Mouse (Mus musculus): ENCODE measurements around the gene Aff1.

Gene Aff1

DNA sequence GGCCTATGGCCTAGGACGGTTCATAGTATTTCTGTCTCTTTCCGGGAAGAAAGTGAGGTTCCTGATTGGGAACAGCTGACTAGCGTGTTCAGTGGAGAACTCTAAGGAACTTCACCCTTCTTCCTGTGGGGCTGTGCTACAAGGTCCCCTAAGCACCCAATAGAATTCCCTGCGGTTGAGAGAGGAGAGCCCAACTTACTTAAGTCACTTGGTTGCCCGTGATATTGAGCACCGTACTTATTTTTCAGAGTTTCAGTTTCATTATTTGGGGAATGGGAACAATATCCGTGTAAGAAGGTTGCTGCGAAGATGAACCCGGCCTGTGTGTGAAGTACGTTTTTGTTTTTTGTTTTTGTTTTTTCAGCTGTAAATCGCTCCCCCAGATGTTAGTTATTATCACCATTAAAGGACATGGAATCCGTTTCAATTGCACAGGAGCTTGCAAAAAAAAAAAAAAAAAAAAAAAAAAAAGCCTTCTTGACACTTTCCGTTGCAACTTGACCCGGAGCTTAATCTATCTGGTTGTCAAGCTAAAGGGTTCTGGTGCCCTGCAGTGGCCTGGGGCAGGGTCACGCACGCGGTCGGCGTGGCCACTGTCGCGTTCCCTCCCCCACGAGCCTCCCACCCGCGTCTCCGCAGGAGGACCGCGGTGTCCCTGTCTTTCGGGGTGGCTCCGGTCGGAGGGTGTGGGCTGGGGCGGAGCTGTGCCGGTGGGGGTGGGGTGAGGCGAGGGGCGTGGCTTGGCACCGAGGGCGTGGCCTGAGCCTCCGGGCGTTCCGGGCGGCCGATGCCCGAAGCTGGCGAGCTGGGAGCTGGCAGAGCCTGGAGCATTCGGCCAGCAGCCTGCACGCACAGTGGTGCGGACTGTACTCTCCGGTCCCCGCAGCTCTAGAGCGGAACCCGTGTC is at the start of gene Aff1:
Aff1 (plus strand) TSS at position 751 of the 907 bp plus-strand sequence.
- DNase-seq (ENCODE audit: low read depth) = peak; percentile 94

DNA sequence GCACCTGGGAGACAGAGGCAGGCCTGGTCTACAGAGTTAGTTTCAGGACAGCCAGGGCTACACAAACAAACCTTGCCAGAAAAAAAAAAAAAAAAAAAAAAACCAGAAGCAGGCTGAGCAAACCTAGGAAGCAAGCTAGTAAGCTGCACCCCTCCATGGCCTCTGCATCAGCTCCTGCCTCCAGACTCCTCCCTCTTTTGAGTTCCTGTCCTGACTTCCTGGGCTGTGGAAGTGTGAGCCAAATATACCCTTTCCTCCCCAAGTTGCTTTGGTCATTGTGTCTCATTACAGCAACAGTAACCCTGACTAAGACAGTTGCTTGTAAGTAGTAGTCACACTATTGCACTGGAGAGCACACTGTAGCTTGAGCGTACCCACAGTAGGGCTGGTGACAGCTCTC is 48.0 kb upstream of the Aff1 start:
- peak; percentile 35 for DNase-seq (ENCODE audit: low read depth)

DNA sequence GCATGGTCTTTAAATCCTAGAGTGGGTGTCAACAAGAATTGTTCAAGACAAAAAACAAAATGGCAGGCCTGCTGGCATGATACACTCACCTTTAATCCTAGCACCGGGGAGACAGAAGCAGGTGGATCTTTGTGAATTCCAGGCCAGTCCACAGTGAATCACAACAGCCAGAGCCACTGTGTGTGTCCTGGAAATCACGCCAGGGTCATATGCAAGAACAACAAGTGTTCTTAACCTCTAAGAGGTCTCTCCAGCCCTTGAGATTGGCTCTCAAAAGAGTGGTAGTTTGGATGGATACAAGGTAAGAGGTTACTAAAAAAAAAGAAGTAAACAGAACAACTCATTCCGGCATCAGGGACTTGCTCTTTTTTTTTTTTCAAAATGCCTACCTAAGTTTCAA is 44.9 kb upstream of the Aff1 start:
- DNase-seq (ENCODE audit: low read depth) = no peak

DNA sequence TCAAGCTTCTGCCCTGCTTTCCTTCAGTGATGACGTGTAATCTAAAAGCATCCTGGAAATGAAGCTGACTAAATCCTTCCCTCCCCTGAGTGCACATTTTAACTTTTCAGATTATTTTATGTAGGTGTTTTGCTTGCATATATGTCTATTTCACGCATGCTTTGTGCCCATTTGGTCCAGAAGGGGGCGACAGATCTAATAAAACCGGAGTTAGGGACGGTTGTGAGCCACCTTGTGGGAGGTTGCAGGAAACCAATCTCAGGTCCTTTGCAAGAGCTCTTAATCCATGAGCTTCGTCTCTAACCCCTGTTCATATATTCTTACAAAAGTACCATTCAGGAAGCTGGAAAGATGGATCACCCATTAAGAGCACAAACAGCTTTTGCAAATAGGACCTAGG is 37.9 kb upstream of the Aff1 start:
- DNase-seq (ENCODE audit: low read depth) = peak; percentile 72

DNA sequence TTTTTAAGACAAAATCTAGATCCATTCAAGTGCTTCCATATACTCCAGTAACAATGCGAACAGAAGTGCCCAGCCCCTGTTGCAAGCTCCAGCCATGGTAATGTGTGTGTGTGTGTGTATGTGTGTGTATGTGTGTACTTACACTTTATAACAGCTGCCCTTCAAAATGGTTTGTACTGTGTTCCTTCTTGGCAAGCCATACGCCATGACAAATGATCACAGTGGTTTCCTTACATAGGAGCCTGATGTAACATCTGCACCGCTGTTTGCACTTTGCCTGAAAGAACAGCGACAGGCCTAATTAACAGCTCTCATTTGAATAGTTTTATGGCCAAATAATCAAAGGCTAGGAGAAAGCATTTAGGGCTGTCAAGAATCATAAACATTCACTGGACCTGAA is 37.4 kb upstream of the Aff1 start:
- DNase-seq (ENCODE audit: low read depth) = no peak

DNA sequence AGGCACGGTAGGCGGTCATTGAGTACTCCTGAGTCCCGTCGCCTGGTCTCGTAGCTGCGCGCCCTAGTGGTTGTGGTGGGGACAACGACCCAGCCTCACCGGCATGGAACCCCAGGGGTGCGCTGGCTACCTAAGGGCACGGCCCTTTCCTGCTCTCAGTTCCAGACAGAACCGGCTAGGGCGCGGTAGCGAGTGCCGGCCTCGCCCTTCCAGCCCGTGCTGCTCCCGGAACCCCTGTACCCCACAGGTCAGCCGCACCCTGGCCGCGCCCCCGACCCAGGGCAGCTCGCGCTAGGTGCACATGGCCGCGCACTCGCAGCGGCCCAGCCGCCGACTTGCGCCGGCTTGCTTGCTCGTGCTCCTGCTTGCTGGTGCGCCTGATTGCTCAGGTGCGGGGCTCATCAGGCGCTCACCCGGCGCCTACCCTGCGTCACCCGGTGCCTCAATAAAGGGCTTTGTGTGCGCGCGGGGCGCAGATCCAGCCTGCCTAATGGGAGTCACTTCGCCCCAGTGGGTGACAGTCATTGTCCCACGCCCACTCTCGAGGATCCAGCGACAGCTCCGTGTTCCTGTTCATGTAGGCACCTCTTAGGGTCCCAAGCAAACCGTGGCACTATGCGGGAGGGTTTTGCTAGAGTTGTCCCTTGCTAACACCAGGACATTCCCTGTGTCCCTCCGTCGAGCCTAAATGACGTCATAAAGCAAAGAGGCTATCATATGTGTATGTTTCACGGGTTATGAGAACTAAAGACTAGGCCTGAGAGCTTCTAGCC is 36.6 kb upstream of the Aff1 start, which contains the start of gene 1700016H13Rik:
1700016H13Rik (minus strand) TSS at position 665 of the 773 bp plus-strand sequence.
- no peak for DNase-seq (ENCODE audit: low read depth)

DNA sequence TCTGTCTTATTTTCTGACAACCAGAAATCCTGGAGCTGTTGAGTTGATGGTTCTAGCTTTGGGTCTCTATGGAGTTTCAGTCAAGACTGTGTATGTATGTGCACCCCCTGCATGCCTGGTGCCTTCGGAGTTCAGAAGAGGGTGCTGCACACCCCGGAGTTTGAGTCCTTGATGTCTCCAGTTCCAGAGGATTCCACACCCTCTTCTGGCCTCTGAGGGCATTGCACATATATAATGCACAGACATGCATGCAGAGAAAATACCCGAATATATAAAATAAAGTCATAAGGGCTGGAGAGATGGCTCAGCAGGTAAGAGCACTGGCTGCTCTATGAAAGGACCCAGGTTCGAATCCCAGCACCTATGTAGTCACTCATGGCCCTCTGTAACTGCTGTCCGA is 33.3 kb upstream of the Aff1 start:
- peak; percentile 64 for DNase-seq (ENCODE audit: low read depth)

DNA sequence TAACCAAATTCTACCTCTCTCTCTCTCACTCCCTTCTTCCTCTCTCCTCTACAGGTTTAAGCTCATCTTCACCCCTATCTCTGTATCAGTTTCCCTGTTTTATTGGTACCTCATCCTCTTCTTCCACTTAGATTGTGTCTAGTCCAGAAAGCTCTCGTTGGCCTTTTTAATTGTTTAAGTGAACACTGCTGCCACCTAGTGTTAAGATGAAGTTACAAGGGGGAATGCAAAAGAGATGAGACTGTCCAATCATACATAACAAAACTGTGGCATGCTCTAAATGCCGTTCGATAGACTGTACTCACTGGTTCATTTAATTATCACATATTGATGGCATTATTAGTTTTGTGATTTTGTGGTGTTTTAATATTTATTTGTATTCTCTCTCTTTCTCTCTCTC is 32.6 kb upstream of the Aff1 start:
- DNase-seq (ENCODE audit: low read depth) = peak; percentile 84

DNA sequence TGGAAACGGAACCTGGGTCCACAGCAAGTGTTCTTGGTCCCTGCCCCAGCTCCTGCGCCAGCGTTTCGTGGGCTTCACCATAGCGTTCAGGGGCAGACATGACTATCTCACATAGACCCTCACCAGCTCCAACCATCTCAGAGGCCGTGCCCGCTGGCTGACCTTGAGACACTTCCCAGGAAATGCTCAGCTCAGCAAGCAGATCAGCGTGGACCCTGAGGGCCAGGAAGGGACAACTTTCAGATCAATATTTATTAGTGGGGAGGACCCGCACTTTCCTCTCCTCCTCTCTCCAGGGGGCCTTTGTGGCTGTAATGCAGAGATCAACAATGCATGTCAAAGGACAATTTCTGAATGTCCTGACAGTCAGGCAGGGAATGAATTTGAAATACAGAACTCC is 27.2 kb upstream of the Aff1 start:
- DNase-seq (ENCODE audit: low read depth) = no peak

DNA sequence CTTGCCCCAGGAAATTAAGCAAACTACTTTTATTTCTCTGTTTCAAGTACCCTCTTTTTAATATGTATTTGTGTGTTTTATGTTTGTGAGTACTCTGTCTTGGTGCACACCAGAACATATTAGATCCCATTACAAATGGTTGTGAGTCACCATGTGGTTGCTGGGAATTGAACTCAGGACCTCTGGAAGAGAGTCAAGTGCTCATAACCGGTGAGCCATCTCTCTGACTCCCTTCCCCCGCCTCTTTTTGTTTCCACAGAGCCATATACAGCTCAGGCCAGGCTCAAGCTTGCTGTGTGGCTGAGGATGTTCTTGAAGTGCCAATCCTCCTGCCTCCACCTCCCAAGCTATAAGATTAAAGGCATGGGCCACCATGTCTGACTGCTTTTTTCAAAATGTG is 26.3 kb upstream of the Aff1 start:
- DNase-seq (ENCODE audit: low read depth) = peak; percentile 80

DNA sequence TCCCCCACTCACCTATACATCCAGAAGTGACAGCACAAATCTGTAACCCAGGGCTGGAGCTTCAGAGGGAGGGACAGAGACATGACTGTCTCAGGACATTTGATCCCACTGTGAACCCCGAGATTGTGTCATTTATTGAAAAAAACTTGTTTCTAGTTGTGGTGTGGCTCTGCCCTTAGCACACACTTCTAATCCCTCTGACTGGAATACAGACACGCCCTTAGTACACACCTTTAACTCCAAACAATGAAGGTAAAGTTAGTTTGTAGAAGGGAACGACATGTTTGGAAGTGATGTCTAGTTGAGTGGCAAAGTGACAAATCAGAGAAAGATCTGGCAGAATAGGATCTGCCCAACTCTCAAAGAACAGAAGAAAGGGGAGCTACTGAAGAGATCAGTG is 20.3 kb upstream of the Aff1 start:
- no peak for DNase-seq (ENCODE audit: low read depth)

DNA sequence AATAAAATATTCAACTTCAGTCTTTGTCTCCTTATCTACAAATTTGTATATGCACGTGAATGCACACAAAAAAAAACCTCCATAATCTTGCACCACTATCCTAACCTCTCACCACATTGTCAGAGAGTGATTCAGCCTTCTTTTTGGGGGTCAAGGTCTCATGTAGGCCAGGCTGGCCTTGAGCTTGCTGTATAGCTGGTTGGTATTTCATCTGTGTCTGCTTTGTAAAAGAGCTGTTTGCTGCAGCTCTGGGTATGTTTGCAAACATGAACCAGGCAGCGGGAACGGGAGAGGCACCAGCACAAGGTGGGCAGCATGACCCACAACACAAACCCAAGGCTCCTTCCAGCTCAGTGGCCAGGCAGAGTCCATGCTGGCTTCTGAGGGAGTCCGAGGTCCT is 18.6 kb upstream of the Aff1 start:
- no peak for DNase-seq (ENCODE audit: low read depth)

DNA sequence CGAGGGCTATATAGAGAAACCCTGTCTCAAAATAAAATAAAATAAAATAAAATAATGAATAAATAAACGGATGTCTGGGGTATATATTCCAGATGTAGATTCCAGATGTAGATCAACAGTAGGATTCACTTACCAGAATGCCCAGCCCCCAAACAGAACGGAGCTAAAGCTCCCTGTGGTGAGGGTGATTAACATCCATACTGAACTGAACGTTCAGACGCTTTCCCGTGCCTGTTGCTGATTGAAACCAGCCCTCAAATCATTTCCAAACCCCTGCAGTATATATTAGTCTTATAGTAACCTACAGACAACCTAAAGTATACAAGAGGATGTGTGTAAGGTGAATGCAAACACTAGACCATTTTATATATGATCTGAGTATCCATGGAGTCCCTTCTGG is 17.7 kb upstream of the Aff1 start:
- peak; percentile 20 for DNase-seq (ENCODE audit: low read depth)

DNA sequence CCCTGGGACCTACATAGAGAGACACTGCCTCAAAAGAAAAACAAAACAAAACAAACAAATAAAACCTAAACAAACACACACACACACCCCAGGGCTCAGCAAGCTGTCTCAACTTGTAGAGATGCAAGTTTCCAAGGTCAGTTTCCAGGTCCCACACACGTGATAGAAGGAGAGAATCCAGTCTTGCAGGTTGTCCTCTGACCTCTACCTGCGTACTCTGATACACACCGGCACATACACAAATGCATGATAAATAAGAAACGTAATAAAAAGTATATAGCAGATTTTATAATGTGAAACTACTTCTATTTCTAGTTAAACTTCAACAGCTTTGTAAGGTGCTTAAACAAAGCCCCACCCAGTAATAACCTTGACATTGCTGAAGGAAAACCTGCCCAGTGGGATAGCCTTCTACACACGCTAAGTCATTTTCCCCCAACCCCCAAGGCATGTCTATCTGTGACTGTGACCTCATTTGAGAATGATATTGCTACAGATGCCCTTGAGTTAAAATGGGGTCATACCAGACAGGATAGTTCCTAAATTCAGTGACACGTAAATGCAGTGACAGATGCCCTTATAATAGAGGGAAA is 15.8 kb upstream of the Aff1 start:
- DNase-seq (ENCODE audit: low read depth) = no peak

DNA sequence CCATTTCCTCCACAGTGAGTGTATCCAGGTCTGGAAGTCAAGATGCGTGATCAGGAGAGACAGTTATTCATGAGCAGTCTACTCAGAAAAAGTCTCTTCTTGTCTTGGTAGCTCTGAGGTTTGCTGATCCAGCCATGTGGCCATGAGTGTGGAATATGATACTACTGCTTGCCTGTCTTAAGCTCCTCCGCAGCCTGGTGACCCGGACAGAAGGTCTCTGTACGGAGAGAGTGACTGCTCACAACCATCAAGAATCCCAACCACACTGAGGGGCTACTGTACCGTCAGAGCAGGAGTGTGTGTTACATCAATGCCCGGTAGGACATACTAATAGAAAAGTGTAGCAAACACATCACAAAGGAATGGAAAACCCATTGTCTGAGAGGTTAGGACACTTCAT is 14.3 kb upstream of the Aff1 start:
- DNase-seq (ENCODE audit: low read depth) = no peak

DNA sequence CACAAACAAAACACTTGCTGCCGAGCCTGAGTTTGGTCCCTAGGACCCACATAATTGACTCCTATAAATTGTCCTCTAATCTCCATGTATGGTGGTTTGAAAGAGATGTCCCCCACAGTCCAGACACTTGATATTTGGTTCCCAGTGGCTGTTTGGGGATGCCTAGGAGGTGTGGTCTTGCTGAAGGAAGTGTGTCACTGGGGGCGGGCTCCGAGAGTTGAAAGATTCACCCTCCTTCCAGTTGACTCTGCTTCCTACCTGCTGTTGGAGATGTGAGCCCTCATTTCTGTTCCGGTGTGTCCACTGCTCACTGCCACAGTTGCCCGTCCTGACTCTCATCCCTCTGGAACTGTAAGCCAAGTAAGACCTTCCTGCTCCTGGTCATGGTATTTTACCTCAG is 13.2 kb upstream of the Aff1 start:
- DNase-seq (ENCODE audit: low read depth) = no peak

DNA sequence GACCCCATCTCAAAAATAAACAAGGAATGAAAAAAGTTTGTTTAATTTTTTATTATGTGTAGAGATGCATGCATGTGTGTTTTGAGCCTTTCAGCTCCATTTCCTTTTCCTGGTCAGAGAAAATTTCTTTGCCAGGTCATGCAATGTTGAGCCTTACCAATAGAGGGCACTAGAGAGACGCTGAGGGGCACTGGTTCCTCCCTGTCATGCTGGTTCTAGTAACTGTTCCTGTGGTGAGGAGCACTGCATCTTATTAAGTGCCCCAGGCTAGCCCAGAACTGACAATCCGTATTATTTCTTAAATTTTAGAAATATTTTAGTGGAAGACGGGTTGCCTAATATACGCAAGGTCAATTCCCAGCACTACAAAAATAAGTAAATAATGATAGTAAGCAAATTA is 11.8 kb upstream of the Aff1 start:
- DNase-seq (ENCODE audit: low read depth) = peak; percentile 89

DNA sequence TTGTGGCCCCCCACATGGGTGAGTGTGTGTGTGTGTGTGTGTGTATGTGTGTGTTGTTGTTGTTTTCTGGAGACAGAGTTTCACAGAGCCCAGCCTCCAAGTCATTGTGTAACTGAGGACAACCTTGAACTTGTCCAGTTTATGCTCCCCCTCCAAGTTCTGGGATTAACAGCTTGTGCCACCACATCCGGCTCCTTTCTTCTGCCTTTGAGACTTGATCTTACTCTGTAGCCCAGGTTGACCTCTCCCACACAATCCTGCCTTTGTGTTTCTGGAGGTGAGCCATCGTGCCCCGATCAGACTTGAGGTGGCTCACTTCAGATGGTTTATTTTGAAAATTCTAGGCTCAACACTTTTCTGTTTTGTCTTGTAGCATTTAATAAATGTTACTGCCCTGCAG is 10.3 kb upstream of the Aff1 start:
- DNase-seq (ENCODE audit: low read depth) = no peak

DNA sequence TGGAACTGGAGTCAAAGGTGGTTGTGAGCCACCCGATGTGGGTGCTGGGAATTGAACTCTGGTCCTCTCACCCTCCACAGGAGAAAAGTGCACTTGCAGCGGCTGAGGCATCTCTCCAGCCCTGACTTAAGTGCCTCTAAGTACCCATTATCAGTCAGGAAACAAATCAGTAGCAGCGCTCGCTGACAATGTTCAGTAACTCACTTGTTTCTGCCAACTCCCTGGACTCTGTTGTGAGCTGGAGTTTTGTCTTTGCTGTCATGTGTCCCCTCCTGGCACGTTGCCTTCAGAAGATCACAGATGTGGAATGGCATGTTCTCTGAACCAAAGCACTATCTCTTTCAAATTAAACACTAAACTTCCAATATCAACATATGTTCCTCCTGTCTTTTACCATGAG is 2.5 kb upstream of the Aff1 start:
- DNase-seq (ENCODE audit: low read depth) = no peak

DNA sequence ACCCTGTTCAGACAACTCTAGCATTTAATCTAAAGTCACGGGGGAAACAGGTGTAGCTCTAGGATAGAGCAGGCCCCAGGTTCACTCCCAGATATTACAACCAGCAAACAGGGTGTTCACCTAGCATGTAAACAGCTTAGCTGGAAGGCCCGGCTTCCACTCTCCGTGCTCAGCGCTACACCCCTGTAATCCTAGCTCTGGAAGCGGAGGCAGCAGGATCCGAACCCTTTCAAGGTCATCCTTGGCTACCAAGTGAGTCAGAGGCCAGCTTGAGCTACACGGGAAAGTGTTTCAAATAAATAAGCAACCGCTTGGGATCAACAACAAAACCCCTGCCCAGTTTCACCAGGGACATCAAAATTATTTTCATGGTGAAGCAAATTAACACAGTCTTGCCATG is 2.0 kb upstream of the Aff1 start:
- no peak for DNase-seq (ENCODE audit: low read depth)

DNA sequence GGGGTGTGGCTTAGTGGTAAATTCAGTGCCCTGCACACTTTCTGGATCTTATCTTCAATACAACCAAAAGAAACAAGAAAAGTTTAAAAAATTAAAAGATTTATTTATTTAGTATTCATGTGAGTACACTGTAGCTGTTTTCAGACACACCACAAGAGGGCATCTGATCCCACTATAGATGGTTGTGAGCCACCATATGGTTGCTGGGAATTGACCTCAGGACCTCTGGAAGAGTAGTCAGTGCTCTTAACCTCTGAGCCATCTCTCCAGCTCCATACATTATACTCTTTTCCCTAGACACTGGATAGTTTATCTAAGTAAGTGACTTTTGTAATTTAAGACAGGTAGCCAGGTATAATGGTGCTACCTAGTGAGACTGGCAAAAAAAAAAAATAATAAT is 1.0 kb upstream of the Aff1 start:
- DNase-seq (ENCODE audit: low read depth) = peak; percentile 44

DNA sequence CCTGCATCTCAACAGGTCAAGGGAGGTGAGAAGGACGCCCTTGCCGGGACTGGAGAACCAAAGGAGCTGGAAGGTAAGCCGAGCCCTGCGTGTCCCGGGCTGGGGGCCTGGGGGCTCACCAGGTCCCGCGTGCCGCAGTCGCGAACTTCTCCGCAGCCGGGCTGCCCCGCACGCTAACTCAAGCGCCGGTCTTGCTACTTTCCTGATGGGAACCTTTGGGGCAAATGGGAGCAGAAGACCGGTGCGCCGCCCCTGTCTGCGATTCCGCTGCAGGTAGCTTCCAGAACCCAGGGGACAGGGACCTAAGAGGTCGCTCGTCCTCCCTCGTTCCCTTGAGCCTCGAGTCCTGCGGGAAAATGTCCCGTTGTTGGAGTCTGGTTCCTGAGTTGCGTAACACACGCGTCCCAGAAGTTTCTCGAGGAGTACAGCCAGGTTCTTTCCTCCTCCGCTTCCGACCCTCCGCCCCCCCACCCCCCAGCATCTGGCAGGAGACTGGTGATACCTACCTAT is 412 bp downstream of the Aff1 start:
- peak; percentile 63 for DNase-seq (ENCODE audit: low read depth)

Data from NIH3T3 (cell line).